Mouse (Mus musculus) heart, postnatal 0 days (tissue): ENCODE results near the gene Klf15.

Experiments used
- CTCF ChIP-seq: IDR thresholded peaks from 2 replicates; pipeline ENCODE4 v1.5.1; 2016; ENCODE audit warnings: antibody characterized with exemption, control low read depth, low read depth
- EP300 ChIP-seq: IDR thresholded peaks from 2 replicates; pipeline ENCODE4 v1.6.1; 2016; ENCODE audit warnings: antibody characterized with exemption, low read depth

DNA sequence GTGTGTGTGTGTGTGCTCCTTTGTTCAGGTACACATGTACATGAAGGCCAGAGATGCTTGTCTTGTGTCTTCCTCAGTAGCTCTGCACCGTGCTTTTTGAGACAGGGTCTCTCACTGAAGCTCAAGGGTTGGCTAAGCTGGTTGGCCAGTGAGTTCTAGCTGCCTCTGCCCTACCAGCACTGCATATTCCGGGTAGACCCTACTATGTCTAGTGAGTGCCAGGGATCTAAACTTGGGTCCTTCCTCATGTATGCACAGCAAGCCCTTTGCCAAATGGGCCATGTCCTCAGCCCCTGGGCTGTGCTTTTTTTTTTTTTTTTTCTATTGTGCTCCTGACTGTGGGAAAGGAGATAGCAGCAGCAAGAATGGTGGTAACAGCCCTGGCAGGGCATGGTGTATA, 7.9 kb downstream of the Klf15 start:
- TF ChIP-seq CTCF (no peak), EP300 (no peak)
